Mouse (Mus musculus) liver, embryonic 14.5 days (tissue): ENCODE measurements around the gene Pde1a.

Experiments used
- CTCF ChIP-seq: IDR thresholded peaks from 2 replicates; pipeline ENCODE4 v1.5.1; 2016; ENCODE audit warnings: antibody characterized with exemption, low read depth, control low read depth
- EP300 ChIP-seq: IDR thresholded peaks from 2 replicates; pipeline ENCODE4 v1.6.1; 2016; ENCODE audit warnings: antibody characterized with exemption, low read depth

- TF ChIP-seq CTCF = no peak
- no peak for TF ChIP-seq EP300
Observed at GRCm38 (mm10) chr2:80178154-80178553, 48.9 kb upstream of the Pde1a start.
